Mouse (Mus musculus): ENCODE data around the gene Slc38a8.

The Slc38a8 gene

DNA sequence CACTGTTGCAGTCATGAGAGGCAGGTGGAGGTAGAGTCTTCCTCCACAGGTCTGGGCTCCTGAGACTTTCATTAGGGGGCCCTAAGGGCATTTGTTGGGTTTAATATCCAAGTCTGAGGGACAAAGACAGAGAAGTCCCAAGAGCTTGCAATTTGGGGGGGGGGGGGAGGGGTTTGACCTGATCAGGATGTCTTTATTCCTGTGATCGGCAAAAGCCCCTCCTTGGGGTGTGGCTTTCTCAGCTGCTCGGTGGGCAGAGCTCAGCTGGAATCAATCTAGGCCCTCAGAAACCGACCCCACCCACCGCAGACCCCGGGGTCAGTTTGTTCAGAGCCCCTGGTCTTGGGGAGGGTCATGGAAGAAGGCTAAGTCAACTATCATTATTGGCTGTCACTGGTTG lies at the start of gene Slc38a8:
Gene Slc38a8 (minus strand): TSS at position 101 of the 400 bp plus-strand sequence.
- no peak for DNase-seq (ENCODE audit: low read depth, low spot score)

DNA sequence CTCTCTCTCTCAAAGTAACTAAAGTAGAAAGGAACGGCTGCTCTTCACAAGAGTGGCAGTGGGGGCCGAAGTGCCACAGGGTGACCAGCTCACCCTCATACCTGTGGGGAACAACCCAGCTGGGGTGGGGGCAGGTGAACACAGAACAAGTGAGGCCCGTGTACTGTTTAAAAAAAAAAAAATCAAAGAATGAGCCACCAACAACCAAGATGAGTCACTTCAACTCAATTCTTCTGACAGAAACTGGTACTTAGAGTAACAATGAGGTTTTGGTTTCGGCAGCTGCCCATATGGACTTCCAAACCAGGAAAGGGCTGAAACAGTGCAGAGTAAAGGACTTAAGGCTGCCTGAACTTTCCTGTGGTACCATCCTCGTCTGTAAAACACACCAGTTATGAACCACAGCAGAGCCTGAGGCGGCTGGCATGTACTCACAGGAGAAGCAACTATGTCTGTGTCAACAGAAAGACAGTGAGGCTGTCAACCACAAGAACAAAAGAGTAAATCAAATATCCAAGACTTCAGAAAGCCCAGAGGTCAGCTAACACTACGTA lies 47.1 kb upstream of the Slc38a8 start:
- no peak for DNase-seq (ENCODE audit: low read depth, low spot score)

DNA sequence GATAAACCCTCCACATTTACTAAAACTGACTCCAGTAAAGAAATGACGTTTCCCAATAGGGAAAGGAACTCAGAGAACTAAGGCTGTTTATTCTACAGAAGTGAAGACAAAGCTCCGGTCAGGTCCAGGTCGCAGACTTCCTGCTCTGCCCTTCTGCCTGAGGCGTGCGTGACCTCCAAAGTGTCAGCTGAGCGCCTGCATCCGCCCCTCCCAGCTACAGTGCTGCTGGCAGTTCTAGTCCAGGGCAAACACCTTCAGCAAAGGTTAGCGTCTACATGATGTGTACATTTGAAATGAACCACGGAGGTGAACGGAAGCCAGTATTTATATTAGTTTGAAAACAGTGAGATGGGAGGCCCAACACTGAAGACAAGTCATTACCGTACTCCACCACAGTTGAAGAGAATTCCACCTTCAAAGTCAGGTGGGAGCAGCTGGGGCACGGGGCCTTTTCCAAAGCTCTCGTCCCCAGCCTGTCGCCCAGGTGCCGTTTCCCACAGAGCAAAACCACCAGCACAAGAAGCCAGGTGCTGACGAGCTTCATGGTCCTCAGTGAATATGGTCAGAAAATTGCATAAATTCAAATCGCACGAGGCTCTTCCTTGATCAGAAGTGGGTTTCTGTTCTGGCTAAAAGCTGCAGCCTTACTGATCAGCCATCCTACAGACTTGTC lies 45.7 kb upstream of the Slc38a8 start:
- DNase-seq (ENCODE audit: low read depth, low spot score): peak; percentile 72

DNA sequence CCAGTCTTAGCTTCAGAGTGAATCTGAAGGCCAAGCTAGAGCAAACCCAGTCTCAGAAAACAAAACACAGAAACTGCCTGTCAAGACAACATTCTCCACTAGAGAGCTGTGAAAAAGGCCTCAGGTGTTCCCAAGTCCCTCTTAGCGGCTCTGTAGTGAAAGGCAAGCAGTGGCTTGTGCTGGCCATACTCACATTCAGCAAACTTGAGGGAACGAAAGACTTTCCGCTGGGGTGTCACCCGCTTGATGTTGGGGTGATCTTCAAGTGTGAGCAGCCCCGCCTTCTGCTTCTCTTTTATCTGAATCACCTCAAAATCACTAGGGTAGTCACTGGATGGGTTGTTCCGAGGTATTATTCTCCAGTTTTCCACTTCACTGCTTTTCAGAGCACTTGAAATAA lies 44.3 kb upstream of the Slc38a8 start:
- peak; percentile 37 for DNase-seq (ENCODE audit: low read depth, low spot score)

GRCm38 (mm10) chr8:119545180-119545579 lies 43.7 kb upstream of the Slc38a8 start:
- peak; percentile 42 for DNase-seq (ENCODE audit: low read depth, low spot score)

- peak; percentile 91 for DNase-seq (ENCODE audit: low read depth, low spot score)
Observed at GRCm38 (mm10) chr8:119544606-119545005, 43.1 kb upstream of the Slc38a8 start.

DNA sequence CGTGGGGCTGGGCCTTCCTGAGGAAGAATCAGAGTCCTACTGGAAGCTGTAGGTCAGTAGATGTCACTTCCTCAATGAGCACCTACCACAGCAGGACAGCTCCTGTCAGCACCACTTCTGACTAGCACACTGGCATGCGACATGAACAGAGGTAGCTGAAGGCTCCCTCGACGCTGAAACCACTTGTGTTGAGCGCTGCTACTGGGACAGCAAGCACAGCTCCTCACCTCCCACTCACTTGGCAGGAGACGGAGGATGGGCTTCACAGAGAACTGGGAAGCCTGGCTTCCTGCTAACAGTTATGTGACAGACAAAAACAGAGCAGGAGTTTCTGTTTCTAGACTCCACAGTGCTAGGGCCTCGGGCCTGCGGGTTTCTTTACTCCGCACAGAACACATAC lies 30.5 kb upstream of the Slc38a8 start:
- no peak for DNase-seq (ENCODE audit: low read depth, low spot score)

DNA sequence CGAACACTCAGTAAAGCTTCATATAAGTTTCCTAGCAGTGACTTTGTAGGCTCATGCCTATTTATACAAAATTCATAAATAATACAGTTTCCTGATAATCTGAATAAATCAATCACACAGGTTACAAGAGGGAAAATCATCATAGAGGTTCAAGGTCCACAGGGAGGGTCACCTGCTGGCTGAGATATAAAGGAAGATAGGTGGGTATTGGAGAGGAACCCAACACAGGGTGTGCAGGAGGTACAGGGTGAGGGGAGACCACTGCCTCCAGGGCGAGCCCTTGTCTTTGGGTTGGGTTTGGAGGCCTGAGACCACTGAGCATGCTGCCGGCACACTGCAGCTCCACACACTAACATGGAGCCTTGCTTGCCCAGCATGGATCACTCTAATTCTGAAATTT lies 29.9 kb upstream of the Slc38a8 start:
- no peak for DNase-seq (ENCODE audit: low read depth, low spot score)

DNA sequence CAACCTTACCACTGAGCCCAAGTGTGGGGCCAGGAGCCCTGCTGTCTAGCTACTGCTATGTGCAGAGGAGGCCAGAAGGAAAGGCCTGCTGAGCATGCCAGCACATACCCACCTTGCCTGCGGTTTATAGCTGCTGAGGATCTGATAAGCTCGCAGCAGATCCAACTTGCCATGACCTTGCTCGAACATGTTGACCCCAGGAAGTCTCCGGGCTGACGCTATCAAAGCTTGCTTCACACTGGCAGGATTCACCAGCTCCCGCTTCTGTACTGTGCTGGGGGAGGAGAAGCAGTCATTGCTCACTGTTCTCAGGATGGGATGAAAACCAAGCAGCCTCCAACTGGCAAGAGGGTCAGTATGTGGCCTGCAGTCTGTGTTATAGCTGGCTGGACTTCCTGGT lies 29.4 kb upstream of the Slc38a8 start:
- DNase-seq (ENCODE audit: low read depth, low spot score): no peak

GRCm38 (mm10) chr8:119528762-119529161 lies 27.3 kb upstream of the Slc38a8 start:
- DNase-seq (ENCODE audit: low read depth, low spot score): no peak

DNA sequence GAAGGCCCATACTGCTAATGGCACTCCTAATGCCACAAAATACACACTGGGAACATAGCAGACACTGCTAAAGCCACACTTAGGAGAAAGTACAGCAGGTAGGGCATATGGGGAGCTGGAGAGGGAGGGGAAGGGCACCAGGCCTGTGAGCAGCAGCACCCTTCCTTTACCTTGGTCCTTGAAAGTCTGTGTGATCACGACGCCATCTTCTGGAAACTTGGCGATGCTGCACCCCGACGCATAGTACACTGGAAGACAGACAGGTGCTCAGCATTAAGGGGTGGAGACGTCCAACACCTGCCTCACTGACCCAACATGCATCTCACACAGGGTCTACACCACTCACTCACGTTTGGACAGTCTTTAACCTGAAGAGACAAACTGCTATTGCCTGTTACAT lies 18.6 kb upstream of the Slc38a8 start:
- DNase-seq (ENCODE audit: low read depth, low spot score): peak; percentile 73

GRCm38 (mm10) chr8:119516674-119517073 lies 15.2 kb upstream of the Slc38a8 start:
- DNase-seq (ENCODE audit: low read depth, low spot score): no peak

DNA sequence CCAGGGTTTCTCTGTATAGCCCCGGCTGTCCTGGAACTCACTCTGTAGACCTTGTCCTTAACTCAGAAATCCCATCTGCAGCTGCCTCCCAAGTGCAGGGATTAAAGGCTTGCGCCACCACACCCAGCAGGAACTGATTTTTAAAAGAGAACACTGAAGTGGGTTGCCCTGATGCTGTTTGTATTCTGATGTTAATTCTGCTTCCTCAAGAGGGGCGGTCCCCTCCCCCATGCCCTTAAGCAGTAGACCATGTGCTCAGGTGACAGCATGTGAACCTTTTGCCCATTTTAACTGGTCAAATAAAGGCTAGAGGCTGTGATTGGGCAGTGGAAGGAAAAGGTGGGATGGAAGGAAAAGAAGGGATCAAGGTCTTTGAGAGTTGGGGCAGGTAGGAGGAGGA lies 14.3 kb upstream of the Slc38a8 start:
- DNase-seq (ENCODE audit: low read depth, low spot score): peak; percentile 98

GRCm38 (mm10) chr8:119514940-119515339 lies 13.4 kb upstream of the Slc38a8 start:
- DNase-seq (ENCODE audit: low read depth, low spot score): no peak

DNA sequence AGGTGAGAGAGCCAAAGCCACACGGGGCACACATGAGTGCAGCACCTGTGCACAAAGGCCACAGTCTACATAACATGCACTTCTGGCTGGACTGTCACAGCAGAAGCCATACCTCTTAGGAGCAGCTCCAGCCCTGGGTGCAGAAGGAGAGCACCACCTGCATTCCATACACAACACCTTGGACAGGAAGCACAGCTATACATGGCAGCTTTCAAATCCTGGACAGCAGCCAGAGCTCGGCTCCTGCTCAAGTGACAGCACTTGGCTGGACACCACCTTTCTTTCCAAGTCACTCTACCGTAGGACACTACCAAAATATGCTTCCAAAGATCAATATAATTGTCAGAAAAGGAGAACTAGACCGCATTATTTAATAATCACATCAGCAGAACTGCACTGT lies 11.9 kb upstream of the Slc38a8 start:
- DNase-seq (ENCODE audit: low read depth, low spot score): no peak

DNA sequence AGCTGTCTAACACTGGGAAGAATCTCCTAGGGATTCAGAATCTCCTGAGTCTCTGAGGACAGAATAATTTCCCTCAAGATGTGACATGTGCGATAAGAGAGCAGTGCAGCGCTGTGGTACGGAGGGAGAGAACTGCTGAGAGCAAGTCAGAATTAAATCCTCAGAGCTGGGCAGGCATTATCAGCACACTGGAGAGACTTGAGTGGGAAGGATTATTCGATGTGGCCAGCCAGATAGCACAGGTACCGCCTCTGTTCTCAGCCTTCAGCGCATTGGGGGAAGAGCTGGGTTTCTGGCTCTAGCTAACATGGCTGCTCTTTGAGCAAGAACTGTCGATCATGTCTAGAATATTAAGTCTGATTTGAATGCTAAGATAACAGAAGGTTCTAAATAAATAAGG lies 10.2 kb upstream of the Slc38a8 start:
- DNase-seq (ENCODE audit: low read depth, low spot score): no peak

GRCm38 (mm10) chr8:119510471-119510870 lies 9.0 kb upstream of the Slc38a8 start:
- DNase-seq (ENCODE audit: low read depth, low spot score): no peak

GRCm38 (mm10) chr8:119506106-119506505 lies 4.6 kb upstream of the Slc38a8 start:
- DNase-seq (ENCODE audit: low read depth, low spot score): no peak

DNA sequence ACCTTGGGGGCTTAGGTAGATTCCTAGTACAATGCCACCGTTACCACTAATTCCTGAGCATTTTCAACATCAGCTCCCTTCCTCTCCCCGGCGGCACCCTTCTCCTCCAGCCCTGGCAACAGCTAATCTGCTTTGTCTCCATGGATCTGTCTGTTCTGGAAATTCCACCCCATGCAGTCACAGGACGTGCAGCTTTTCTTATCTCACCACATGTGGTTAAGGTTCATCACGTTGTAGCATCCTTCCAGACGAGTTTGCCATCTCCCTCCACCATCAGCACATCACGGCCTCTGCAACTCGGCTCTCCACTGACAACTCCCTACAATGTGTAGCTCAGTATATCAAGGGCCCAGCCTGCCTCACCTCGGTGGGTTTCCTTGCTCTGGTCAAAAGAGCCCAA lies 4.0 kb upstream of the Slc38a8 start:
- DNase-seq (ENCODE audit: low read depth, low spot score): no peak

- DNase-seq (ENCODE audit: low read depth, low spot score): no peak
Observed at GRCm38 (mm10) chr8:119503191-119503767, 1.8 kb upstream of the Slc38a8 start.

- DNase-seq (ENCODE audit: low read depth, low spot score): no peak
Observed at GRCm38 (mm10) chr8:119502111-119502510, 613 bp upstream of the Slc38a8 start.

DNA sequence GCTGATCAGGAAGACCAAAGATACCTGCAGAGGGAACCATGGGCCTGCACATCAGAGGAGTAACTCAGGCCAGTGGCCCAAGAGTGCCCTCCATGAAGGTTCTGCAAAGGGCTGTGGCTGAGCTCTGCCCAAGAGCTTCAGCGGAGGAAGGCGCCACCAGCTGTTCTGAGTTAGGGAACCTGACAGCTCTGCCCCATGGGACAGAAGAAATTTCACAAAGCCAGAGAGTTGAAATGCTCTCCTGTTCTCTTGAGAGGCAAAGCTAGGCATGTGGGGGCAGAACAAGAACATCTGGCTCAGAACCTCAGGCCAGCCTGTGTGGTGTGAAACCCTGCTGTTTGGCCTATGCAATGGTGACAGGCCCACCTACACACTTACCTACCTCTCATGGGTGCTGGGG lies 1.7 kb downstream of the Slc38a8 start:
- no peak for DNase-seq (ENCODE audit: low read depth, low spot score)

DNA sequence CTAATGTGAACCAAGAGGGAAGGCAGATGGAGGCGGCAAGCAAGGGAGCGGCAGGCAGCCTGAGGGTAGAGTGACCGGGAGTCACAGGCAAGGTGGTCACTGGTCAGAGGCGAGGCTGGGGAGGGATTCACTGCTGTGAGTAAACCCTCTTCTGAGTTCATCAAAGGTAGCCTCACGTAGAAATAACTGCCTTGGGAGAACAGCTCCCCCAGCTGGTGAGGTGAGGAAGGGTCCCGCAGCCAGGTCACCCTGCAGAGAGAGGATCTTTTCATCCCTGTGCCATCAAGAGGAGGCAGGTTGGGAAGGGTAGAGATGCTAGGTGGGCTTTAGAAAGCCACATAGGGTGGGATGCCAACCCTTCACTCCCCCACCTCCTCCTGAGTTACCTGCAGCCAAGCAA lies 4.7 kb downstream of the Slc38a8 start:
- DNase-seq (ENCODE audit: low read depth, low spot score): peak; percentile 65
